Mouse (Mus musculus) heart, embryonic 12.5 days (tissue): ENCODE measurements around the gene Arpp21. TPM values are rescaled to one million over a fixed set of nuclear protein-coding genes. Genes with fewer than 3 reads are reported as not detected.

Experiments
- ATAC-seq: fragments of 200-750 bp; cut with Nextera tagmentation; 2 replicates; pipeline ENCODE4 v1.8.0; 2017; ENCODE audit warnings: moderate TSS enrichment, moderate library complexity; ENCODE audit not compliant: insufficient number of reproducible peaks, low FRiP score
- H3K27ac ChIP-seq: fragments of 300-500 bp; sonication (generic); 2 replicates; pipeline ENCODE4 v1.5.1; 2016; ENCODE audit warnings: mild to moderate bottlenecking, moderate library complexity; ENCODE audit not compliant: poor library complexity, severe bottlenecking
- H3K27me3 ChIP-seq: fragments of 300-500 bp; sonication (generic); replicated peaks from 2 replicates; pipeline ENCODE4 v1.6.1; 2016; ENCODE audit warnings: mild to moderate bottlenecking, moderate library complexity
- H3K36me3 ChIP-seq: fragments of 300-500 bp; sonication (generic); 2 replicates; pipeline ENCODE4 v1.6.1; 2016; ENCODE audit warnings: mild to moderate bottlenecking, moderate library complexity
- H3K4me1 ChIP-seq: fragments of 300-500 bp; sonication (generic); replicated peaks from 2 replicates; pipeline ENCODE4 v1.6.1; 2016; ENCODE audit warnings: mild to moderate bottlenecking
- H3K4me2 ChIP-seq: fragments of 300-500 bp; sonication (generic); 2 replicates; pipeline ENCODE4 v1.6.1; 2016; ENCODE audit warnings: mild to moderate bottlenecking, moderate library complexity
- H3K4me3 ChIP-seq: fragments of 300-500 bp; sonication (generic); 2 replicates; pipeline ENCODE4 v1.5.1; 2016; ENCODE audit warnings: mild to moderate bottlenecking
- H3K9ac ChIP-seq: fragments of 300-500 bp; sonication (generic); 2 replicates; pipeline ENCODE4 v1.6.1; 2016; ENCODE audit warnings: mild to moderate bottlenecking, moderate library complexity
- H3K9me3 ChIP-seq: fragments of 300-500 bp; sonication (generic); replicated peaks from 2 replicates; pipeline ENCODE4 v1.6.1; 2016; ENCODE audit warnings: mild to moderate bottlenecking, moderate library complexity
- WGBS: fragments of 180-500 bp; shearing (Covaris S2); methylation state at CpG from one replicate; pipeline ENCODE4 v1.1.7; 2016; 5-methylcytosine and 5-hydroxymethylcytosine counted together
- polyA plus RNA-seq: library from polyadenylated mRNA; unstranded; fragments of >200 nt; fragmentation: Nextera tagmentation; extraction: Ambion mirVana; gene quantifications from 2 replicates; pipeline ENCODE4 v1.2.1, GENCODE M21; 2016

Arpp21 gene
- polyA plus RNA-seq, 1 experiment from 2014 or later = 2.1 TPM

- Histone ChIP-seq H3K4me3 (no peak overlapping the region), H3K27ac (no peak overlapping the region), H3K4me1 (peaks cover 23% of the 10 kb centered on the region), H3K9ac (no peak overlapping the region), H3K36me3 (no peaks in the 10 kb centered on the region), H3K4me2 (no peak overlapping the region), H3K27me3 (no peaks in the 10 kb centered on the region), H3K9me3 (no peaks in the 10 kb centered on the region)
- no peak for ATAC-seq
- 44% methylated on average over 6 of the region's 6 CpGs for WGBS
Observed at GRCm38 (mm10) chr9:112176317-112176716, 59.4 kb downstream of the Arpp21 start.

GRCm38 (mm10) chr9:112174407-112175357 is 61.1 kb downstream of the Arpp21 start:
- H3K4me3 ChIP-seq = peak overlapping the region; percentile 2; the same call in 1 of the 2 replicates

GRCm38 (mm10) chr9:112173778-112174177 is 62.0 kb downstream of the Arpp21 start:
- WGBS = 60% methylated on average over 5 of the region's 5 CpGs
- Histone ChIP-seq H3K4me2 (no peak overlapping the region), H3K9ac (no peak overlapping the region), H3K4me3 (no peak overlapping the region), H3K36me3 (no peaks in the 10 kb centered on the region), H3K27me3 (no peaks in the 10 kb centered on the region), H3K9me3 (no peaks in the 10 kb centered on the region), H3K4me1 (peaks cover 20% of the 10 kb centered on the region), H3K27ac (no peak overlapping the region)
- no peak for ATAC-seq

More at GRCm38 (mm10) chr9:112174407-112175357, 61.1 kb downstream of the Arpp21 start:
- ATAC-seq = peak; percentile 57; the same call in 1 of the 2 replicates
- 24% methylated on average over 15 of the region's 15 CpGs for WGBS
- Histone ChIP-seq H3K9me3 (no peaks in the 10 kb centered on the region), H3K36me3 (no peaks in the 10 kb centered on the region), H3K27ac (no peak overlapping the region), H3K9ac (no peak overlapping the region), H3K4me1 (peaks cover 22% of the 10 kb centered on the region), H3K27me3 (no peaks in the 10 kb centered on the region), H3K4me2 (peak overlapping the region; percentile 44)

GRCm38 (mm10) chr9:112164677-112165076 is 71.1 kb downstream of the Arpp21 start:
- Histone ChIP-seq H3K9me3 (no peaks in the 10 kb centered on the region), H3K4me3 (no peak overlapping the region), H3K27ac (no peak overlapping the region), H3K4me1 (no peaks in the 10 kb centered on the region), H3K36me3 (no peaks in the 10 kb centered on the region), H3K9ac (no peak overlapping the region), H3K4me2 (no peak overlapping the region), H3K27me3 (no peaks in the 10 kb centered on the region)
- no peak for ATAC-seq
- WGBS = 71% methylated on average over 4 of the region's 4 CpGs

- Histone ChIP-seq H3K9me3 (no peaks in the 10 kb centered on the region), H3K36me3 (no peaks in the 10 kb centered on the region), H3K27me3 (no peaks in the 10 kb centered on the region), H3K4me3 (no peak overlapping the region), H3K27ac (no peak overlapping the region), H3K9ac (no peak overlapping the region), H3K4me1 (no peaks in the 10 kb centered on the region), H3K4me2 (no peak overlapping the region)
- ATAC-seq = no peak
- 75% methylated on average over 2 of the region's 2 CpGs for WGBS
Observed at GRCm38 (mm10) chr9:112160981-112161380, 74.8 kb downstream of the Arpp21 start.

- Histone ChIP-seq H3K9ac (no peak overlapping the region), H3K36me3 (no peaks in the 10 kb centered on the region), H3K4me3 (no peak overlapping the region), H3K9me3 (no peaks in the 10 kb centered on the region), H3K27me3 (no peaks in the 10 kb centered on the region), H3K27ac (no peak overlapping the region), H3K4me1 (no peaks in the 10 kb centered on the region; the same call in 1 of the 2 replicates), H3K4me2 (no peak overlapping the region)
- ATAC-seq = no peak
- 73% methylated on average over 5 of the region's 5 CpGs for WGBS
Observed at GRCm38 (mm10) chr9:112153972-112154371, 81.8 kb downstream of the Arpp21 start.

- no peaks in the 10 kb centered on the region for H3K9me3 ChIP-seq
- no peaks in the 10 kb centered on the region for H3K27me3 ChIP-seq
- no peak overlapping the region for H3K9ac ChIP-seq
- WGBS = 85% methylated on average over 2 of the region's 2 CpGs
- no peak overlapping the region for H3K4me2 ChIP-seq
- H3K4me1 ChIP-seq = no peaks in the 10 kb centered on the region; the same call in 1 of the 2 replicates
- no peak overlapping the region for H3K27ac ChIP-seq
- H3K4me3 ChIP-seq = no peak overlapping the region
- no peak for ATAC-seq
- H3K36me3 ChIP-seq = no peaks in the 10 kb centered on the region
Observed at GRCm38 (mm10) chr9:112152762-112153161, 83.0 kb downstream of the Arpp21 start.

GRCm38 (mm10) chr9:112151177-112151576 is 84.6 kb downstream of the Arpp21 start:
- WGBS = 73% methylated on average over 5 of the region's 5 CpGs
- H3K9ac ChIP-seq = no peak overlapping the region
- ATAC-seq = no peak
- no peak overlapping the region for H3K4me3 ChIP-seq
- no peak overlapping the region for H3K4me2 ChIP-seq
- H3K27ac ChIP-seq = no peak overlapping the region
- H3K27me3 ChIP-seq = no peaks in the 10 kb centered on the region
- H3K4me1 ChIP-seq = no peaks in the 10 kb centered on the region; the same call in 1 of the 2 replicates
- no peaks in the 10 kb centered on the region for H3K36me3 ChIP-seq
- H3K9me3 ChIP-seq = no peaks in the 10 kb centered on the region

- no peak for ATAC-seq
- Histone ChIP-seq H3K9me3 (no peaks in the 10 kb centered on the region), H3K27ac (no peak overlapping the region), H3K36me3 (no peaks in the 10 kb centered on the region), H3K27me3 (0 out of 2 replicates have a peak, but pooled peaks cover 10% of the 10 kb centered on the region), H3K4me1 (no peaks in the 10 kb centered on the region), H3K4me3 (no peak overlapping the region), H3K9ac (no peak overlapping the region), H3K4me2 (no peak overlapping the region)
- 66% methylated on average over 8 of the region's 8 CpGs for WGBS
Observed at GRCm38 (mm10) chr9:112140658-112141057, 95.1 kb downstream of the Arpp21 start.

GRCm38 (mm10) chr9:112137820-112138219 is 97.9 kb downstream of the Arpp21 start:
- Histone ChIP-seq H3K9ac (no peak overlapping the region), H3K27me3 (0 out of 2 replicates have a peak, but pooled peaks cover 13% of the 10 kb centered on the region), H3K4me3 (no peak overlapping the region), H3K27ac (no peak overlapping the region), H3K4me2 (no peak overlapping the region), H3K9me3 (no peaks in the 10 kb centered on the region), H3K4me1 (no peaks in the 10 kb centered on the region), H3K36me3 (no peaks in the 10 kb centered on the region)
- no peak for ATAC-seq

- Histone ChIP-seq H3K4me2 (no peak overlapping the region), H3K27me3 (0 out of 2 replicates have a peak, but pooled peaks cover 6% of the 10 kb centered on the region), H3K4me3 (no peak overlapping the region), H3K4me1 (peaks cover 9% of the 10 kb centered on the region), H3K9me3 (no peaks in the 10 kb centered on the region), H3K9ac (no peak overlapping the region), H3K36me3 (no peaks in the 10 kb centered on the region), H3K27ac (no peak overlapping the region)
- 62% methylated on average over 3 of the region's 3 CpGs for WGBS
- no peak for ATAC-seq
Observed at GRCm38 (mm10) chr9:112130812-112131211, 104.9 kb downstream of the Arpp21 start.
